Mouse (Mus musculus) layer of hippocampus, adult 18-20 months (tissue): Measurements from ENCODE around the gene Dazap2. TPM values are rescaled to one million over a fixed set of nuclear protein-coding genes. Genes with fewer than 3 reads are reported as not detected.
"Not testable (repeated sequence)": the region's sequence is repeated elsewhere in the genome, so short reads cannot be mapped to it uniquely, and the experiment has no call there.

Experiments used
- DNase-seq, 2 experiments: peaks; one replicate each; pipeline ENCODE4 v3.0.0; 2022; ENCODE audit warnings: low spot score in 2 of 2
- total RNA-seq, 2 experiments: library from RNA; stranded (reverse); gene quantifications; 2 replicates each; pipeline ENCODE4 v1.2.3; 2021

Gene Dazap2
- total RNA-seq, 2 experiments from 2014 or later = 116 to 119 TPM

DNA sequence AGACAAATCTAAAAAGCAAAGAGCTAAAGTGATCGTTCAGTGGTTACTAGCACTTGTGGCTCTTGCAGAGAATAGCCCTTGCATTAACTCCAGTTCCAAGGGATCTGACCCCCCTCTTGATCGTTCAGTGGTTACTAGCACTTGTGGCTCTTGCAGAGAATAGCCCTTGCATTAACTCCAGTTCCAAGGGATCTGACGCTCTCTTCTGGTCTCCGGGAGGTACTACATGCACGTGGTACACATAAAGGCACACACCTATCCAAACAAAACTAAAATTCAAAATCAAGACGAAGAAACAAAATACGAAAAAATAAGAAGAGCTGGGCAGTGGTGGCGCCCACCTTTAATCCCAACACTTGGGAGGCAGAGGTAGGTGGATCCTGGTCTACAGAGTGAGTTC lies 8.5 kb upstream of the Dazap2 start:
- DNase-seq = not testable (repeated sequence)

DNA sequence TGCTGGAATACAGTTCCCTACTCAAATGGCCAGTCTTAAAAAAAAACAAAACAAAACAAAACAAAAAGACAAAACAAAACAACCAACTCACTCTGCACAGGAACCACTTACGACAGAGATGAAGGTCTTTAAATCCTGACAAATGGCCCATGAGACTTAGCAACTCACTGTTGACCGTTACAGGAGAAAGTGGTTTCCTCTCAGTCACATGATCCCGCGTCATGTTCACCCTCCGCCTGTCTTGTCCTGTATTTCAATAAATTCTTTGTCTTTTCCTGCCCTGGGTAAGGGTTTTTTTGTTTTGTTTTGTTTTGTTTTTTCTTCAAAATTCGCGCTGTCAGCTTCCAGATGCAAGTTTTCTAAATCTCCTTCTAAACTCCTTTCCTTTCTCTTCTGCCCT lies 3.2 kb upstream of the Dazap2 start:
- DNase-seq = no peak

DNA sequence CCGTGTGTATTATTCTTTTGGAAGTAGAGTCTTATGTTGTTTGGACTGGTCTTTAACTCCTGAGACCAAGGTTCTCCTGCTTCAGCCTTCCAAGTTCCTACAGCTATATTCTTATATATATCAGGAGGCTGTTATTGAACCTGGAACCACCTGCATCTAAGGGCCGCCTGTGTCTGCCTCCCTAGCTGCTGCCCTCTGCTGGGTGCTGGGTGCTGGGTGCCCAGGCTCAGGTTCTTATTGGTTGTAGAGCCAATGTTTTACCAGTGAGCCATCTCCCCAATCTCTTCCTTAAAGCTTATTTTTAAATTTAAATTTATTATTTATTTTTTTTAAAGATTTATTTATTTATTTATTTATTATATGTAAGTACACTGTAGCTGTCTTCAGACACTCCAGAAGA lies 2.7 kb upstream of the Dazap2 start:
- DNase-seq = no peak

DNA sequence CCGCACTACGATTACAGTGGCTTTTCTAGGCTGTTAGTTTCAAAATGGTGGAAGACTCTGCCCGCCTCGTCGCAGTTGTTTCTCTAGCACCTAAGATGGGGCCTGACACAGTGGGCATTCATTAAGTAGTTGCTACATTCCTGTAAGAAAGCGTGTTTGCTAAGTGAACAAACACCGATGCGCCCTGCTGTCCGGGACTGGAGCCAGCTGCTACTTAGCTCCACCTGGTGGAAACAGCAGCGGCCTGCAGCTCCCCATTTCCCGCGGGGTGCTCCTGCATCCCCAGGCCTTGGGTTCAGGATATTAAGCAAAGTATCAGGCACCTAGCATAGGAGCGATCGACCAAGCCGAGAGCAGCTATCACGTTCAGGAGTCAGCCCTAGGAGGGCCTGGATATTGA lies 1.6 kb upstream of the Dazap2 start:
- DNase-seq = peak; percentile 64 to 86

GRCm38 (mm10) chr15:100614218-100614995 lies 742 bp upstream of the Dazap2 start:
- DNase-seq = no peak

- DNase-seq = peak; percentile 79 to 93
Observed at GRCm38 (mm10) chr15:100615825-100616220, 674 bp downstream of the Dazap2 start.

DNA sequence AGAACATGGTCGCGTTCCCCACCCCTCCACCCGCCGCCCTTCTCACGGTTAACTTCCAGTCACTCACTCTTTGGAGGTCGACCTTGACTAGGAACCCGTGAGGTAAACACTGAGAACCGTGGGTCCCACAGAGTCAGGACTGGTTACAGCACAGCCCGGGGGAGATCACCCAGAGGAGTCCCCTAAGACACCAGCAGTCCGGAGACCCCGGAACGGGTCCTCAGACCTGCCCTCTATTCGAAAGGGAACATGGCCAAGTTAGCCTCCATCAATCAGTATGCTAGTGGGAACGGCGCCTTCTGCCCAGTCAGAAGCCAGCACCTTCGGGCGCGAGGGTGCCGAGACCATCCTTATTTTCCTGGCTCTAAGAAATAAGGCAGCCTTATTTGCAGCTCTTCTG lies 1.1 kb downstream of the Dazap2 start:
- DNase-seq = no peak

GRCm38 (mm10) chr15:100619200-100619599 lies 4.1 kb downstream of the Dazap2 start:
- DNase-seq = no peak

GRCm38 (mm10) chr15:100621671-100622070 lies 6.5 kb downstream of the Dazap2 start:
- DNase-seq = not testable (repeated sequence)

- peak in 1 of 2 experiments; percentile 12 for DNase-seq
Observed at GRCm38 (mm10) chr15:100622164-100622563, 7.0 kb downstream of the Dazap2 start.

DNA sequence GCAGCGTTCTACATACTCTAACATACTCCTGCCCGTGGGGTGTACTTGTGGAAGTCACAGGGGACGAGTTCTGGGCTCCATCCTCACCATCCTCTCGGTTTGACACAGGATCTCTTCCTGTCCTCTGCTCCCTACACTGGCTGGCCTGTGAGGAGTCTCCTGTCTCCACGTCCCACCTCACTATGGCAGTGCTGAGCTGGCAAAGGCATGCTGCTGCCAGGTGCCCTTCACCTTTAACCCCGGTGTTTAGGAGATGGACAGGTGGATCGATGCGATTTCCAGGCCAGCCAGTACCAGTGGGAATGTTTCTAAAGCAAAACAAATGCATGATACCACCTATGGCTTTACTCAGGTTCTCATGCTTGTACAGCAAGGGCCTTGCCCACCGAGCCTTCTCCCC lies 8.6 kb downstream of the Dazap2 start:
- no peak for DNase-seq

- DNase-seq = no peak
Observed at GRCm38 (mm10) chr15:100624435-100624834, 9.3 kb downstream of the Dazap2 start.

GRCm38 (mm10) chr15:100627287-100627686 lies 12.1 kb downstream of the Dazap2 start:
- DNase-seq = no peak

GRCm38 (mm10) chr15:100627774-100628370 lies 12.7 kb downstream of the Dazap2 start:
- DNase-seq = no peak

DNA sequence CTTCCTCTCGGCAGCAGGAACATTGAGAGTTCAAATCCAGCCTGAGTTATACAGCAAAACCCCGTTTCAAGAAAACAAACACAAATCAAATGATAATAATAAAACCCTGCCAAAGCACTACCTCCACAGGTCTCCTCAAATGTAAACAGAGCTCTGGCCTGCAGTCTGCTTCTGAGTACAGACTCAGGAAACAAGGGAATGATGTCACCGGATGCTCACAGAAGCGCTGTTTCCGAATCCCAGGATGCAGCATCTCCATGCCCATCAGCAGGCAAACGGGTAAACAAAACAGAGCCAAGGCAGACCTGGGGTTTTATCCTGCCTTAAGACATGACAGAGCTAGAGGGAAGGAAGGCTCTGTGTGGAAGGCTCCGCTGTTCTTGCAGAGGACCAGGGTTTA lies 13.6 kb downstream of the Dazap2 start:
- no peak for DNase-seq

DNA sequence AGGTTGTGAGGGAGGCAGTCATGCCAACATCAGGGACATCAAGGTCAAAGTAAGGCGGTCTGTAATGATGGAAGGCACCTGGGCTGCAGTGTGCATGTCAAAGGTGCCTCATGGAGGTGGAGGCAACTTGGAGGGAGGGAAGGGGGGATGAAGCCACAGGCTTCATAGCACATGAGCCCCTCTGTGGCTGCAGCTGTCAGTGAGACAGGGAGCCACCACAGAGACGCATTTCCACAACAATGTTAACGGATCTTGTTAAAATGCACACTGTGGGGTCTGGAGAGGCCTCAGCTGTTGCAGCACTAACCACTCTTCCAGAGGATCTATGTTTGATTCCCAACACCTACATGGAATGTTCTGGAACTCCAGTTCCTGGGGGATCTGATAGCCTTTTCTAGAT lies 15.0 kb downstream of the Dazap2 start:
- DNase-seq = no peak

DNA sequence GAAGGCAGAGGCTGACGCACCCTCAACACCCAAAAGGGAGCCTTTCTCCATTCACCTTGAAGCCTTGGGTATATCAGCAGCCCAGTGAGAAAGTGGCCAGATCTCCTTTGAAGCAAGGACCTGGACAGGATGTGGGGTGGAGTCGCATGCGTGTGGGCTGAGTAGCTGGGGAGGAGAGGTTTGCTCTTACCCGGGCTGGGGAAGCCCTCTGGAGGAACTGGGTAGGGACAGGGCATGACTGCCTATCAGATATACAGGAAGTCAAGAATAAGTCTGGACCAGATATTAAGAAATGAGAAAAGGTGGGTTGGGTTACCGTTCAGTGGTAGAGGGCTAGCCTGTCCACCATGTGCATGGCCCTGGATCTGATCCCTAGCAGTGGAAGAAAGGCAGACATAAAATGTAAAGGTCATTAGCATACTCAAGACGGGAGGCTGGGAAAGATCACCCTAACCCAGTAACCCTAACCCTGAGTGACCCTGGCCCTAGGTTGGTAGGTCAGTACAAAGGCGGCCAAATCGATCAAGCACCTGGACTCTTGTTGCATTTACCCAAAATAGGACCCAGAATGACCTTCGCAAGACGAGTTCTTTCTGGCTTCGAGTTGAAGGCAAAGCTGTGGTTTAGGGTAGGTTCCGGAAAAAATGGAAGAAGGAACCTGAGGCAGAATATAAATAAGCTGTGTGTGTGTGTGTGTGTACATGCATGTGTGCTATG lies 16.5 kb downstream of the Dazap2 start:
- no peak for DNase-seq

DNA sequence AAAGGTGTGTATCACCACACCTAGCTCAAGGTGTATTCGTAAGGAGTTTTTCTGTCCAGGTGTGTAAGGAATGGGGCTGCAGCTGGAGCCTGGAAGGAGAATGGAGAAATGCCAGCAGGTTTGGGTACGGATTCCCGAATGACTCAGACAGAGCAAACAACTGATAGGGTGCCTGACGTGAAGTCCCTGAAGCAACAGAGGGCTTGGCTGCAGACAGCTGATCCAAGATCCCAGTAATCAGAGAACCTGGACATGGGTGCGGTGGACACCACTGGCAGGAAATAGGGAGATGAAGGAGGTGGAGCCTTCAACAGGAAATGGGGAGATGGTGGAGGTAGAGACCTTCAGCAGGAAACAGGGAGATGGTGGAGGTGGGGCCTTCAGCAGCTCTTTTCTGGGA lies 17.2 kb downstream of the Dazap2 start:
- DNase-seq = no peak

GRCm38 (mm10) chr15:100633341-100633740 lies 18.2 kb downstream of the Dazap2 start:
- DNase-seq = no peak

DNA sequence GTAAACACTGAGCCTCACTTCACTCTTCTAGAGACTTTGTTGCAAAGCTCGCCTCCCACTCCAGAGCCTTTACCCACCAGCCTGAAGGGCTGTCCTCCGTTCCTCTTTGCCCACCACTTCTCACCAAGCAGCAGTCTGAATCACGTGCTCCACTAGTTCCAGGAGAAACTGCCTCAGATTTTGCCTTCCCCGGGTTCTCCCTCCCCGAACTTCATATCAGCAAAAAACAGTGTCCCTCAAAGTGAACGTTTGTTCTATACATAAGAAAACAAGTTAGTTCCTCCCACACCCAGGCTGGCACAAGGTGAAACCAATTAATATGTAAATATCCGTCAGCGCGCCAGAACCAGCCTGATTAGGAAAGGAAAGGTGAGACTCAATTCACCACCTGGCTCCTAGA lies 20.1 kb downstream of the Dazap2 start:
- DNase-seq = no peak

DNA sequence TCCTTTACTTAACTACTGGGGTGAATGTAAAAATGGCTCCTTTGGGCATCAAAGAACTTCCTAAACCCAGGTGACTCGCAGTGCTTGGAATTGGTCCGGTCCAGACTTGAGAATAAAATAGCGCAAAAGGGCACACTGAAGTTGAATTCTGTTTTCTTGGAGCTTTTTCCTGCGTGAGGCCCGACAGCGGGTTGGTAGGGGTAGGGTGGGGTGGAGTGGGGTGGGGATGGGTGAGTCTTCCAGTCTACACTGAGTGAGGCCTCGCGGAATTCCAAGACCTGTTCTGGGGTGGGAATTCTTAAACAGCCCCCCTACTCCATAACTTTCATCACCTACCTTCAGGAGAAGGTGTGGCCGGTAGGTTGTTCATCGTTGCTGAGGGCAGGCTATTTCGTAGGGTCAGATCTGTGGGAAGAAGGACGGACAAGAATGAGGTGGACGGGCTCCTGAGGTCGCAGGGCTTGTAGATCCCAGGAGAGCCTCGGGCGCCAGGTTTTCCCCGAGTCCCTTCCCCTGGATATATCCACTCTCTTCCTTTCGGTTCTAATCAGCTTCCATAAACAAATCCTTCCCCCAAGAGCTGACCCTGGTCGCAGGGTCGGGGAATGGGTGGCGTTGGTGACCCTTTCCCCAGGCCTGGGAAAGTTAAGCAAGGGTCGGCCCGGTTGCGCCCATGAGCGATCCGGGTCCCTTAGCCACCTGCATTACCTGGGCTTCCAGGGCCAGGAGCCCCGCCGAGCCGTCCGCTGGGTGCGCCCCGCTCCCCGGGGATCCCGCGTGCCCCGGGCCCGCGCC lies 20.9 kb downstream of the Dazap2 start:
- no peak for DNase-seq
